Mouse (Mus musculus) neural tube, embryonic 13.5 days (tissue): Measurements from ENCODE around the gene Gm12216. TPM values are rescaled to one million over a fixed set of nuclear protein-coding genes. Genes with fewer than 3 reads are reported as not detected.
A peak's percentile ranks its signal among the peaks of the same experiment; 100 is the strongest.
"Not testable (repeated sequence)": the region's sequence is repeated elsewhere in the genome, so short reads cannot be mapped to it uniquely, and the experiment has no call there.

Experiments
- ATAC-seq: fragments of 200-750 bp; cut with Nextera tagmentation; 2 replicates; pipeline ENCODE4 v1.8.0; 2017; ENCODE audit warnings: low read depth, mild to moderate bottlenecking, moderate TSS enrichment, moderate library complexity
- H3K27ac ChIP-seq: fragments of 300-500 bp; sonication (generic); replicated peaks from 2 replicates; pipeline ENCODE4 v1.5.1; 2015; ENCODE audit warnings: moderate library complexity, mild to moderate bottlenecking, inconsistent platforms
- H3K27me3 ChIP-seq: fragments of 300-500 bp; sonication (generic); 2 replicates; pipeline ENCODE4 v1.6.1; 2015; ENCODE audit warnings: mild to moderate bottlenecking, inconsistent platforms
- H3K36me3 ChIP-seq: fragments of 300-500 bp; sonication (generic); 2 replicates; pipeline ENCODE4 v1.6.1; 2015; ENCODE audit warnings: mild to moderate bottlenecking, inconsistent platforms
- H3K4me1 ChIP-seq: fragments of 300-500 bp; sonication (generic); replicated peaks from 2 replicates; pipeline ENCODE4 v1.6.1; 2015; ENCODE audit warnings: inconsistent platforms
- H3K4me2 ChIP-seq: fragments of 300-500 bp; sonication (generic); 2 replicates; pipeline ENCODE4 v1.6.1; 2015; ENCODE audit warnings: inconsistent platforms, mild to moderate bottlenecking, moderate library complexity
- H3K4me3 ChIP-seq: fragments of 300-500 bp; sonication (generic); 2 replicates; pipeline ENCODE4 v1.5.1; 2015; ENCODE audit warnings: mild to moderate bottlenecking, inconsistent platforms
- H3K9ac ChIP-seq: fragments of 300-500 bp; sonication (generic); 2 replicates; pipeline ENCODE4 v1.6.1; 2015; ENCODE audit warnings: moderate library complexity, mild to moderate bottlenecking, inconsistent platforms
- H3K9me3 ChIP-seq: fragments of 300-500 bp; sonication (generic); 2 replicates; pipeline ENCODE4 v1.6.1; 2016; ENCODE audit warnings: inconsistent platforms
- WGBS: fragments of 180-500 bp; shearing (Covaris S2); methylation state at CpG from one replicate; pipeline ENCODE4 v1.1.7; 2015; 5-methylcytosine and 5-hydroxymethylcytosine counted together
- polyA plus RNA-seq: library from polyadenylated mRNA; unstranded; fragments of >200 nt; fragmentation: Nextera tagmentation; extraction: Ambion mirVana; gene quantifications from 2 replicates; pipeline ENCODE4 v1.2.1, GENCODE M21; 2015

The Gm12216 gene
- polyA plus RNA-seq = 0.99 and 1.6 TPM in 2 replicates

DNA sequence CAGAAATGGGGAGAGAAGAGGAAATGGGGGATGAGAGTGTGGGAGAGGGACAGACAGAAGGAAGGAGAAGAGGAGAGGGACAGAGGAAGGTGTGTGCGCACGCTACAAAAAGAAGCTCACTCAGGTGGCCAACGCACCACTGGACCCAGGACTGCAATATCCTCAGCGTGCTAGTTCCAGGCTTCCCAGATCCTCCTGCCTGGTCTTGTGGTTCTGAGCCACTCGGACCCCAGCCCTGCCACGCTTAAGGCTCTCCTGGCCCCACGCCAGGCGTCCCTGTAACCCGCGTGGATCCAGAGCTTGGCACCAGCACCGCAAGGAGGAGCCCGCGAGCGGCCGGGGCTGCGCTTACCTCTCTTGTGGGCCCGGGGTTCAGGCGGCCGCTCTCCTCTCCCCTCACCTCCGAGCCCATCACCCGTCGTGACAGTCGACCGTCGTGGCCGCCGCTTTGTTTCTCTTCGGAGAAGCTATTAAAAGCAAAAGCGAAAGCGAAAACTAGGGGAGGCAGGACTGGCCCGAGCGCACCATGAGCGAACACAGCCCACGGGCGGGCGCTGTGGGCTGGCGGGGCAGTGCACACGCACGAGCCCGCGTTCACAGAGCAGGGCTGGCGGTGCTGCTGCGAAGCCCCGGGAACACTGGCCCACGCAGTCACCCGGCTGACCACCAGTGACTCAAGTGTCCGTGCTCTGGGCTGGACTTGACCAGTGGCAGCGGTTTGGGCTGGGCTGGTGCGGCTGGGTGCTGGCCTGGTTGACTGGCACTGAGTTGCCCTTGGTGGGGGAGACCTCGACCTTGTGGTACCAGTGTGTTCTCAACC, at the start of gene Gm12216:
Gm12216 (minus strand) TSS at position 496 of the 820 bp plus-strand sequence.
- Histone ChIP-seq H3K4me3 (peak within 1 kb of the TSS; percentile 48), H3K4me2 (peak within 1 kb of the TSS; percentile 64), H3K9ac (peak within 1 kb of the TSS; percentile 66)
- H3K4me1 ChIP-seq, H3K9me3 ChIP-seq, H3K27ac ChIP-seq, H3K36me3 ChIP-seq, H3K27me3 ChIP-seq: not testable (repeated sequence)
- 17% methylated on average over 44 of the region's 50 CpGs for WGBS
- ATAC-seq = peak; percentile 56; the same call in 1 of the 2 replicates

DNA sequence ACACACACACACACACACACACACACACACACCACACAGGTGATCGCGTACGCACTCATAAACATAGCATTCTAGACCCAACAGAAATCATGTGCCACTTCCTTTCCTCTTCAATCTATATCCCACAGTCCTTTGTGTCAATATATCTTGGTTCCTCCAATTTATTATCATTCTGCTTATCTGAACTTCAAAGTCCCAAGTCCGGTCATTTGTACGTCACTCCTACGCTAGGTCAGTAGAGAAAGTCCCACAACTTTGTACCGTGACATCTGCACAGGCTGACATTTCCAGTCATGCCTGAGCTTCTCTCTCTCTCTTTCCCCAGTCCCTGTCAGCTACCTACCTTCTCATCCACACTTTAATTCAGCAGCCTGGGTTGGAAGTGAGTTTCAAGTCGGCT, 49.6 kb upstream of the Gm12216 start:
- H3K9me3 ChIP-seq = no peaks in the 10 kb centered on the region
- WGBS = 94% methylated on average over 8 of the region's 8 CpGs
- no peaks in the 10 kb centered on the region for H3K27me3 ChIP-seq
- H3K4me2 ChIP-seq = no peak overlapping the region
- ATAC-seq = no peak
- no peaks in the 10 kb centered on the region for H3K36me3 ChIP-seq
- H3K9ac ChIP-seq = no peak overlapping the region
- H3K4me3 ChIP-seq = no peak overlapping the region
- H3K27ac ChIP-seq = no peak overlapping the region
- H3K4me1 ChIP-seq = no peaks in the 10 kb centered on the region

- no peak overlapping the region for H3K4me3 ChIP-seq
- no peak for ATAC-seq
- H3K36me3 ChIP-seq = no peaks in the 10 kb centered on the region
- no peak overlapping the region for H3K4me2 ChIP-seq
- H3K27me3 ChIP-seq = no peaks in the 10 kb centered on the region
- 82% methylated on average over 9 of the region's 9 CpGs for WGBS
- H3K27ac ChIP-seq = no peak overlapping the region
- no peak overlapping the region for H3K9ac ChIP-seq
- H3K9me3 ChIP-seq = no peaks in the 10 kb centered on the region
- no peaks in the 10 kb centered on the region for H3K4me1 ChIP-seq
Observed at GRCm38 (mm10) chr11:53904534-53904925, 45.5 kb upstream of the Gm12216 start.

GRCm38 (mm10) chr11:53903781-53904533, 44.9 kb upstream of the Gm12216 start:
- Histone ChIP-seq H3K4me1 (no peaks in the 10 kb centered on the region), H3K4me3 (no peak overlapping the region), H3K9me3 (no peaks in the 10 kb centered on the region), H3K27me3 (no peaks in the 10 kb centered on the region), H3K36me3 (no peaks in the 10 kb centered on the region), H3K9ac (no peak overlapping the region), H3K4me2 (no peak overlapping the region), H3K27ac (no peak overlapping the region)
- WGBS = 55% methylated on average over 16 of the region's 16 CpGs
- no peak for ATAC-seq

DNA sequence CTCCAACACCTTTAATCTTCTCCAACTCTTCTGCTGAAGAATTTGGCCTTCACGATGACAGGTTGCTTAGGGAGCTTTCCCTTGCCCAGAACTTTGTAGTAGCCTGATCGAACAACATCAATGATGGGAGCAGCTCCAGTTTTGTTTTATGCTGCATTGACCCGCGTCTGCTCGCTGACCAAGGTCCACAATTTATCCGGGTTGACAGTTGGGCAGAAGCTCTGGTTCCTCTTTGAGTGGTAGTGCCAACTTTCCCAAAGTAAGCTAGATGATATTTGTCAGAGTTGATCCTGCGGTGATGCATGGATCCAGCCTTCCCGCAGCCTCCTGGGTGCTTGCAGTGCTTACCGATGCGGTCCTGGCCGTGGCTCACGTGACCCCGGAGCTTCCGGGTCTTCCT, 43.7 kb upstream of the Gm12216 start:
- Histone ChIP-seq H3K27me3 (no peaks in the 10 kb centered on the region), H3K4me3 (no peak overlapping the region), H3K4me2 (no peak overlapping the region), H3K36me3 (no peaks in the 10 kb centered on the region), H3K27ac (no peak overlapping the region), H3K9me3 (no peaks in the 10 kb centered on the region), H3K4me1 (no peaks in the 10 kb centered on the region), H3K9ac (no peak overlapping the region)
- ATAC-seq = no peak
- WGBS = 94% methylated on average over 14 of the region's 14 CpGs

DNA sequence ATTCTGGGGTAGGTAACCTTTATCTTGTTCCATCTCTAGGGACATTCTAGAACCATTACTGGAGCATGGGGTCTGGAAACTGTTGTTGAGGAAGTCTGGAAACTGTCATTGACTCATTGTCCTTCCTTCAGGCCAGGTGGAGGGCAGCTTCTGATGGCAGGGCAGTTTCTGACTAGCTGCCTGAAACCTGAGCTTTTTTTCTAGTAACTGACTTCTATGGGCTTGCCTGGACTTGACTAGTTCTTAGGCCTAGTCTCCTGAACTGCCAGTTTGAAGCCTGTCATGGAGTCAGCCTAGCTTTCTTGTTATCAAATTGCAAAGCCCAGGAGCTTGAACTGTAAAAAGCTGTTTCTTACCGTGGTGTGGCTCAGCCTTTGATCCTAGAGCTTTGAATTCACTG, 41.9 kb upstream of the Gm12216 start:
- Histone ChIP-seq H3K27ac (no peak overlapping the region), H3K4me3 (no peak overlapping the region), H3K27me3 (no peaks in the 10 kb centered on the region), H3K9ac (no peak overlapping the region), H3K9me3 (no peaks in the 10 kb centered on the region), H3K4me2 (no peak overlapping the region), H3K4me1 (no peaks in the 10 kb centered on the region), H3K36me3 (no peaks in the 10 kb centered on the region)
- no peak for ATAC-seq
- 79% methylated on average over 1 of the region's 1 CpGs for WGBS

DNA sequence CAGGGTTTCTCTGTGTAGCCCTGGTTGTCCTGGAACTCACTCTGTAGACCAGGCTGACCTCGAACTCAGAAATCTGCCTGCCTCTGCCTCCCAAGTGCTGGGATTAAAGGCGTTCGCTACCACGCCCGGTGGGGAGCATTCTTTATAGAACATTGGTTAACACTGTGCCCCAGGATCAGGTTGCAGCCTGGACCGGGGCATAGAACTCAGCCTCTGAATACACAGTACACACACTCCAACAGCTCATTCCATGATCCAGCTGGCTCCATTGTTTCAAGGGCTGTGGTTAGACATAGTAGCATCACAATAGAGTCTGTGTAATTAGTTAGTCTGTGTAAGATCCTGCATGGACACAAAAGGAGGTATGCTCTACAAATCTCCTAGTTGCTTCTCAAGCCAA, 40.9 kb upstream of the Gm12216 start:
- Histone ChIP-seq H3K4me1 (no peaks in the 10 kb centered on the region), H3K4me3 (no peak overlapping the region), H3K9me3 (no peaks in the 10 kb centered on the region), H3K9ac (no peak overlapping the region), H3K4me2 (no peak overlapping the region), H3K27me3 (no peaks in the 10 kb centered on the region), H3K27ac (no peak overlapping the region), H3K36me3 (no peaks in the 10 kb centered on the region)
- no peak for ATAC-seq
- 88% methylated on average over 6 of the region's 6 CpGs for WGBS

- no peak for ATAC-seq
- Histone ChIP-seq H3K27me3 (no peaks in the 10 kb centered on the region), H3K9ac (no peak overlapping the region), H3K36me3 (no peaks in the 10 kb centered on the region), H3K4me2 (no peak overlapping the region), H3K4me1 (no peaks in the 10 kb centered on the region), H3K9me3 (no peaks in the 10 kb centered on the region), H3K4me3 (no peak overlapping the region), H3K27ac (no peak overlapping the region)
- WGBS = 79% methylated on average over 3 of the region's 3 CpGs
Observed at GRCm38 (mm10) chr11:53899004-53899403, 39.9 kb upstream of the Gm12216 start.

GRCm38 (mm10) chr11:53896935-53897334, 37.9 kb upstream of the Gm12216 start:
- no peak for ATAC-seq
- Histone ChIP-seq H3K4me1 (no peaks in the 10 kb centered on the region; the same call in 1 of the 2 replicates), H3K9ac (no peak overlapping the region), H3K36me3 (no peaks in the 10 kb centered on the region), H3K27ac (no peak overlapping the region), H3K4me2 (no peak overlapping the region), H3K27me3 (no peaks in the 10 kb centered on the region), H3K4me3 (no peak overlapping the region), H3K9me3 (no peaks in the 10 kb centered on the region)
- WGBS = 80% methylated on average over 6 of the region's 6 CpGs

DNA sequence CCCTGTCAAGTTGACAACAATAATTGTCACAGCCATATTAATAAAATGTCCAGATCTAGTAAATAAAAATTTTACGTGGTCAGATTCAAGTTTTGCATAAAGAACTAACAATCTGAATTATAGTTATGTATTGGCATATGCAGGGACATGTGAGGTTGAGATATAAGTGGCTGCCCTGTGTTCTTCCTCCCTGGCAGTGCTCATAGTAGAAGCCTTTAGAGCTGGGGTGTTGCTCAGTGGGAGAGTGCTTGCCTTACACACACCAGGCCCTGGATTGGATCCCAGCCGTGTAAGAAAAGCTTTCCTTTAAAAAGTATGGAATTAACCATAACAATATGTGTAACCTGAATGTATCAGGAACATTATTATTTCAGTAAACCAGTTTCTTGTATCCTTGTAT, 34.4 kb upstream of the Gm12216 start:
- no peak overlapping the region for H3K4me3 ChIP-seq
- H3K36me3 ChIP-seq = no peaks in the 10 kb centered on the region
- no peaks in the 10 kb centered on the region for H3K9me3 ChIP-seq
- no peak overlapping the region for H3K27ac ChIP-seq
- no peak overlapping the region for H3K9ac ChIP-seq
- H3K27me3 ChIP-seq = no peaks in the 10 kb centered on the region
- H3K4me1 ChIP-seq = peaks cover 26% of the 10 kb centered on the region
- no peak overlapping the region for H3K4me2 ChIP-seq
- 71% methylated on average over 2 of the region's 2 CpGs for WGBS
- ATAC-seq = no peak

GRCm38 (mm10) chr11:53892716-53893416, 33.8 kb upstream of the Gm12216 start:
- no peak for ATAC-seq
- WGBS = 52% methylated on average over 9 of the region's 9 CpGs
- Histone ChIP-seq H3K27ac (no peak overlapping the region), H3K9me3 (no peaks in the 10 kb centered on the region), H3K4me1 (peaks cover 30% of the 10 kb centered on the region), H3K4me2 (no peak overlapping the region), H3K27me3 (no peaks in the 10 kb centered on the region), H3K36me3 (no peaks in the 10 kb centered on the region), H3K9ac (no peak overlapping the region), H3K4me3 (no peak overlapping the region)
